Mouse (Mus musculus): ENCODE data around the gene Nhlrc1. TPM values are rescaled to one million over a fixed set of nuclear protein-coding genes. Genes with fewer than 3 reads are reported as not detected.

The Nhlrc1 gene
- polyA plus RNA-seq, 1 experiment, result 0.76 TPM

DNA sequence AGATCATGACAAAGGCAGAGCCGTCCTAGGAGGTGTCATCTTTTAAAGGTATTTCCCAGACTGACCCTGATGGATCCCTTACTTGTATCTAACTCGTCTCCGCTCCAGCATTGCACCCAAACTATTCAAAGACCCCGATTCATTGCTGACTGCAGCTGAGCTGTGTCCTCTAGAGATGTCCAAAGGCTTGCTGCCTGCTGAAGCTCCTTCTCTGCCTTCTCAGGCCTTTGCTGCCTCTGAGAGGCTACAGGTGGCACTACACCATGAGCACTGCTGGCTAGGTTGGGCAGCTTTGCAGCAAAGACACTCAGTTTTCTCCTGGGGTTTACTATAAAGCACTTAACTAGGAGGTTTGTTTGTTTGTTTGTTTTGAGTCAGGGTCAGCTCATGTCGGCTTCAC is 2.6 kb upstream of the Nhlrc1 start:
- no peak overlapping the region for H3K4me3 ChIP-seq (ENCODE audit: insufficient read depth, low read length)
- TF ChIP-seq POLR2A (IDR thresholded peaks at IDR 0.05; ENCODE audit: low read depth, low read length) (no peak), CTCF (IDR thresholded peaks at IDR 0.05; ENCODE audit: borderline replicate concordance, insufficient read depth, low read length) (peak; percentile 94)
- no peaks in the 10 kb centered on the region for H3K4me1 ChIP-seq (ENCODE audit: control insufficient read depth, insufficient read depth, low read length)
- H3K27ac ChIP-seq (ENCODE audit: insufficient read depth, low read length), result no peak overlapping the region

DNA sequence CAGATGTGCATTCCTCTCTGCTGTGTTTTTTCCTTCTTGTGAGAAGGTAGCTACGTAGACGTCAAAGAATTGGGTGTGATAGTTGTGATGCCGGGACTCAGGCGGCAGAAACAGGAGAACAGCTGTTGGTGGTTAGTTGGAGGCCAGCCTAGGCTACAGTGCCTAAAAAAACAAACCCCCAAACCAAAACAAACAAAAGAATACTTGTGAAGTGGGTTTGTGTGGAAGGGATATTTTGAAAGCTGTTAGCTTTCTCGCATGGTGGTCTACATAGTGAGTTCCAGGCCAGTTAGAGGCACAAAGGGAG is 498 bp upstream of the Nhlrc1 start:
- TF ChIP-seq CTCF (IDR thresholded peaks at IDR 0.05; ENCODE audit: borderline replicate concordance, insufficient read depth, low read length), result no peak
- TF ChIP-seq POLR2A (IDR thresholded peaks at IDR 0.05; ENCODE audit: low read depth, low read length), result no peak
- H3K4me3 ChIP-seq (ENCODE audit: insufficient read depth, low read length), result no peak overlapping the region; the same call in 1 of the 2 replicates
- no peak overlapping the region for H3K27ac ChIP-seq (ENCODE audit: insufficient read depth, low read length)
- no peaks in the 10 kb centered on the region for H3K4me1 ChIP-seq (ENCODE audit: control insufficient read depth, insufficient read depth, low read length)

DNA sequence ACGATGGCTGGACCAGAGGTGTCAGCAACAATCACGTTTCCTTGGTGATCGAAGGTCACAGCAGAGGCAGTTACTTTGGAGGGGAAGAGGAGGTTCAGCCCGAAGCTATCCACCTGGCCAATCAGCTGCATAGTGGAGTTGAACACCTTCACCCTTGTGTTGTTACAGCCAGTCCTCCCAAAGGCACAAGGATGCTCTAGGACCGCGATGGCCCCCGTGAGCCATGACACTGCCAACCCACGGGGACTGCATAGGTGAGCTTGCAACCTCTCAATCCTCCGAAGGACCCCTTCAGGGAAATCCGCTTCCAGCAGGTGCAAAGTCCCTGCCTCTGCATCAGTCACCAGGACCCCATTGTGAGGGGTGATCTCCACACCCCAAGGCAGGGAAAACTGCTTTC is 910 bp downstream of the Nhlrc1 start:
- Histone ChIP-seq H3K4me3 (ENCODE audit: insufficient read depth, low read length) (no peak overlapping the region), H3K27ac (ENCODE audit: insufficient read depth, low read length) (no peak overlapping the region)

DNA sequence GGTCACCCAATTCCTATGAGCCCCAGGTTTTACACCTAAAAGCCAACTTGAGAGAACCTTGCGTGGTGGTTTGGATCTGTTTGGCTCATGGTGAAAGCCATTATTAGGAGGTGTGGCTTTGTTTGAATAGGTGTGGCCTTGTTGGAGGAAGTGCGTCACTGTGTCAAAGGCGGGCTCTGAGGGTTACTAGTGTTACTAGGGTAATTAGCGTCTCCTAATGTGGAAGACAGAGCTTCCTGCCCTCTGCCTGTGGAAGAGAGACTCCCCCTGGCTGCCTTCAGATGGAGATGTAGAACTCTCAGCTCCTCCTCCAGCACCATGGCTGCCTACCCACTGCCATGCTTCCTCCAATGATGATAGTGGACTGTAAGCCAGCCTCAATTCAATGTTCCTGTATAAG is 13.1 kb downstream of the Nhlrc1 start:
- Histone ChIP-seq H3K4me1 (ENCODE audit: control insufficient read depth, insufficient read depth, low read length) (no peaks in the 10 kb centered on the region), H3K27ac (ENCODE audit: insufficient read depth, low read length) (no peak overlapping the region), H3K4me3 (ENCODE audit: insufficient read depth, low read length) (no peak overlapping the region)
- no peak for TF ChIP-seq CTCF (IDR thresholded peaks at IDR 0.05; ENCODE audit: borderline replicate concordance, insufficient read depth, low read length)
- TF ChIP-seq POLR2A (IDR thresholded peaks at IDR 0.05; ENCODE audit: low read depth, low read length), result no peak

More for the DNA sequence above, 910 bp downstream of the Nhlrc1 start:
- H3K4me1 ChIP-seq (ENCODE audit: control insufficient read depth, insufficient read depth, low read length), result no peaks in the 10 kb centered on the region
- TF ChIP-seq CTCF (IDR thresholded peaks at IDR 0.05; ENCODE audit: borderline replicate concordance, insufficient read depth, low read length), result no peak
- no peak for TF ChIP-seq POLR2A (IDR thresholded peaks at IDR 0.05; ENCODE audit: low read depth, low read length)

DNA sequence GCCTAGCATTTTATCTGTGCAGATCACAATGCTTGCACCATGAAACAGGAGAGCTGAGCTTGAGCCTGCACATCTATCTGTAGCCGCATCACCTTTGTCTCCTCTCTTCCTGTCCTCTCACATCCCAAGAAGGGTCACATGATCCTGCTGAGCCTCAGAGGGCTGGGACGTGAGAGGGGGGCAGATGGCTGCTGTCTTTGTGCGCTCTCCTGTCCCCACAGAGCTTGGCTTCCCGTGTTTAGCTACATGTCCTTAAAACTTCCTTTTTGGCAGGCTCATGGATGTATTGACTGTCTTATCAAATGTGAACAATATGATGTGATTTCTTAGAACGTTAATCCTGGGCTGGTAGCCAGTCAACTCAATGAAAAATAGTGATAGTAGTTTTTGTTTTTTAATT is 15.2 kb downstream of the Nhlrc1 start:
- H3K4me3 ChIP-seq (ENCODE audit: insufficient read depth, low read length), result no peak overlapping the region
- H3K4me1 ChIP-seq (ENCODE audit: control insufficient read depth, insufficient read depth, low read length), result no peaks in the 10 kb centered on the region
- TF ChIP-seq POLR2A (IDR thresholded peaks at IDR 0.05; ENCODE audit: low read depth, low read length), result no peak
- no peak for TF ChIP-seq CTCF (IDR thresholded peaks at IDR 0.05; ENCODE audit: borderline replicate concordance, insufficient read depth, low read length)
- H3K27ac ChIP-seq (ENCODE audit: insufficient read depth, low read length), result no peak overlapping the region

DNA sequence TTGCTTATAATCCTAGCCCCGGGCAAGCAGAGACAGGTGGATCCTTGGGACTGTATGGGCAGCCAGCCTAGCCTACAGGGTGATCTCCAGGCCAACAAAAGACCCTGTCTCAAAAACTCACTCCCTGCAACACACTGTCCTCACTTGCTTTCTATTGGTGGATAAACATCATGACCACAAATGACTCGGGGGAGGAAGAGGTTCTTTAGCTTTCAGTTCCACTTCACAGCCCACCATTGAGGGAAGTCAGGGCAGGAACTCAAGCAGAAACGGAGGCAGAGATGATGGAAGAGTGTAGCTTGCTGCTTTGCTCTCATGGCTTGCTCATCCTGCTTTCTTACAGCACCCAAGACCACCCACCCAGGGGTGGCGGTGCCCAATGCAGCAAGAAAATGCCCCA is 17.3 kb downstream of the Nhlrc1 start:
- TF ChIP-seq CTCF (IDR thresholded peaks at IDR 0.05; ENCODE audit: borderline replicate concordance, insufficient read depth, low read length) (no peak), POLR2A (IDR thresholded peaks at IDR 0.05; ENCODE audit: low read depth, low read length) (no peak)
- Histone ChIP-seq H3K27ac (ENCODE audit: insufficient read depth, low read length) (no peak overlapping the region), H3K4me3 (ENCODE audit: insufficient read depth, low read length) (no peak overlapping the region), H3K4me1 (ENCODE audit: control insufficient read depth, insufficient read depth, low read length) (no peaks in the 10 kb centered on the region)

DNA sequence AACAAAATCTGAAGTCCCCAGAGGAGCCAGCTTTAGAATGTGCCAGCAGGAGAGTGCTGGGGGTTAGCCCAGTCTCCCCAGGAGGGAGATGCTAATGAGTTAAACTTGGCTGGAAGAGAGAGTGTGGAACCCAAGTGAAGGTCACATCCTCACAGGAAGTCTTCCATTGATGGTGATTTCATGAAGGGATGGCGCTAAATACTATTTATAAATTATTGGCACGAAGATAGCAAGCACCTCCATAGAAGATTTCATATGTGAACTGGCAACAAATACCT is 21.4 kb downstream of the Nhlrc1 start:
- H3K4me3 ChIP-seq (ENCODE audit: insufficient read depth, low read length), result no peak overlapping the region
- no peak overlapping the region for H3K27ac ChIP-seq (ENCODE audit: insufficient read depth, low read length)
- no peak for TF ChIP-seq CTCF (IDR thresholded peaks at IDR 0.05; ENCODE audit: borderline replicate concordance, insufficient read depth, low read length)
- H3K4me1 ChIP-seq (ENCODE audit: control insufficient read depth, insufficient read depth, low read length), result no peaks in the 10 kb centered on the region

DNA sequence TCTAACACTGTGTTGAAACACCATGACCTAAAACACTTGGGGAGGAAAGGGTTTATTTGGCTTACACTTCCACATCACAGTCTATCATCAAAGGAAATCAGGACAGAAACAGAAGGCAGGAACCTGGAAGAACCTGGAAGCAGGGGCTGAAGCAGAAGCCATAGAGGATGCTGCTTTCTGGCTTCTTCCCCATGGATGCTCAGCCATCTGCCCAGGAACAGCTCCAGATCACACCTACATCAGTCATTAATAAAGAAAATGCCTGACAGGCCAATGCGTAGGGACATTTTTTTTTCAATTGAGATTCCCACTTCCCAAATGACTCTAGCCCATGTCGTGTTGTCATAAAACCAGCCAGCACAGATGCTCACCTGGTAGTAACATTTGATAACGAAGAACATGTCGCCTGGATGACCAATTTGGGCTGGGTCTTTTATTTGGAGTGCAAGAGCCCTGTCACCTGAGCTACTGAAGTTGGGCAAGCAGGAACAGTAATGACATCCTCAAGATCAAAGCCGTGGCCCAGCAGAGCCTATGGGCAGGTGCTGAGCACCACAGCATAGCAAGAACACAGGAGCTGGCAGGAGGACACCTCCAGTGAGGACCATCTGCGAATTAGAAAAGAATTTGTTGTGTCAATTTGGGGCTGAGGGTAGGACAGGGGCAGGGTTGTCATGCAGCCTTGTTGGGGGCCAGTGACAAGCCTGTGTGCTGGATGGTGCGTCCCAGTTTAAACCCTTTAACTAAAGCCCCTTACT is 22.0 kb downstream of the Nhlrc1 start:
- no peaks in the 10 kb centered on the region for H3K4me1 ChIP-seq (ENCODE audit: control insufficient read depth, insufficient read depth, low read length)
- TF ChIP-seq CTCF (IDR thresholded peaks at IDR 0.05; ENCODE audit: borderline replicate concordance, insufficient read depth, low read length) (no peak), POLR2A (IDR thresholded peaks at IDR 0.05; ENCODE audit: low read depth, low read length) (no peak)
- no peak overlapping the region for H3K27ac ChIP-seq (ENCODE audit: insufficient read depth, low read length)
- no peak overlapping the region for H3K4me3 ChIP-seq (ENCODE audit: insufficient read depth, low read length)

DNA sequence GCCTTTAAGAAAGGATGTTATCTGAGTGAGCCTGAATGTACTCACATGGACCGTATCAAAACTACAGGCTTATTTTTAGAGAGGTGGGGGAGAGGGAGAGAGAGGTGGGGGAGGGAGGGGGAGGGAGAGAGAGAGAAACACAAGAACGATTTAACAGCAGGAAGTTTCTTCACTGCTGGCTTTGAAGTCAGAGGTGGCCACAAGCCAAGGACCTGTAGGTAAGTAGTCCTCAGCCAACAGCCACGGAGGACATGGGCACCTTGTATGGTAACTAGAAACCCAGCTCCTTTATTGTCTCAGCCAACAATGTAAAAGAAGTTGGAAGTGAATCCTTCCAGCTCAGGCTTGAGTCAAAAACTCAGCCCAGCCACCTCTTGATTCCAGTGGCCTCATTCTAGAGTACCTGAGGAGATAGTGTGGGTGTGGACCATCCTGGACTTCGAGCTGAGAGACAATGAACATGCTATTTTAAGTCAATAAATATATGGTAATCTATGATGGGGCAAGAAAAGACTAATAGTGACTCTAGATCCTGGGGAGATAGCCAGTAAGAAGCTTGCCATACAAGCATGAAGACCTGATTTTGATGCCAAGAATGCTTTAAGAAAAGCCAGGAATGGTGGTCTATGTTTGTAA is 24.2 kb downstream of the Nhlrc1 start:
- H3K4me3 ChIP-seq (ENCODE audit: insufficient read depth, low read length), result no peak overlapping the region
- H3K4me1 ChIP-seq (ENCODE audit: control insufficient read depth, insufficient read depth, low read length), result no peaks in the 10 kb centered on the region
- no peak overlapping the region for H3K27ac ChIP-seq (ENCODE audit: insufficient read depth, low read length)
- no peak for TF ChIP-seq CTCF (IDR thresholded peaks at IDR 0.05; ENCODE audit: borderline replicate concordance, insufficient read depth, low read length)

DNA sequence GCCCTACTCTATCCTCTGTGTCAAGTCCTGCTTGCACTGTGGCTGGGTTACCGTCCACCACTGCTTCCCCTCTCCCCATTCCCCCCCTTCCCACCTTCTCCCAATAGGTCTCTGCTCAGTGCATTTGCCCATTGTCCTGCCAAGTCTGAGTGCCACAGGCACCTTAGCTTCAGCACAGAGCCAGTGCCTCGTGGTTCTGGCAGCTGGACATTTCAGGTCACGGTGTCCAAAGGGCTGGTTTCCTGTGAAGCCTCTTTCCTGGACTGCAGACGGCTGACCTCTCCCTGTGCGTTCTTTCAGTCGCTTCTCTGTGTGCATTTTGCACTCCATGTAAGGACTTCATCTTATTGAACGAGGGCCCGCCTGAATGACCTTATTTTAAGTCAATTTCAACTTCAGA is 26.7 kb downstream of the Nhlrc1 start:
- no peak overlapping the region for H3K27ac ChIP-seq (ENCODE audit: insufficient read depth, low read length)
- no peak overlapping the region for H3K4me3 ChIP-seq (ENCODE audit: insufficient read depth, low read length)
- no peaks in the 10 kb centered on the region for H3K4me1 ChIP-seq (ENCODE audit: control insufficient read depth, insufficient read depth, low read length)
- no peak for TF ChIP-seq POLR2A (IDR thresholded peaks at IDR 0.05; ENCODE audit: low read depth, low read length)
- TF ChIP-seq CTCF (IDR thresholded peaks at IDR 0.05; ENCODE audit: borderline replicate concordance, insufficient read depth, low read length), result no peak
